Mouse (Mus musculus) megakaryocyte progenitor cell, adult 5-6 weeks (primary cell): ENCODE data around the gene Wnt6. TPM values are rescaled to one million over a fixed set of nuclear protein-coding genes. Genes with fewer than 3 reads are reported as not detected.
A peak's percentile ranks its signal among the peaks of the same experiment; 100 is the strongest.

Experiments used
- ATAC-seq: replicated peaks from 2 replicates; pipeline ENCODE4 v1.8.0; 2016; ENCODE audit warnings: mild to moderate bottlenecking, moderate TSS enrichment, inconsistent platforms; ENCODE audit not compliant: poor library complexity
- total RNA-seq, 2 experiments: library from RNA; stranded (forward) in 1 of 2; stranded (reverse) in 1 of 2; fragments of 157-497, 149-512 nt in 1 of 2; fragments of 200-1000 nt in 1 of 2; gene quantifications; 2 replicates each; pipeline versions ENCODE4 v1.2.3 to v1.2.4; 2015 to 2017

Wnt6 gene
- total RNA-seq (2015) (0.07 and 0.17 TPM in 2 replicates), total RNA-seq (2017) (0.74 TPM in 1 of 2 replicates, not detected in the other)

DNA sequence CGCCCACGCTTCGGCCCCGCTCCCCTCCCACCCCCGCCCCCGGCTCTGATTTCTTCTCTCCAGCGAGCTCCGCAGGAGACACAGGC, at the start of gene Wnt6:
TSS of gene Wnt6 (plus strand) at position 48 of the 86 bp plus-strand sequence.
- no peak for ATAC-seq

GRCm38 (mm10) chr1:74723748-74724147, 47.9 kb upstream of the Wnt6 start:
- ATAC-seq = peak; percentile 60

DNA sequence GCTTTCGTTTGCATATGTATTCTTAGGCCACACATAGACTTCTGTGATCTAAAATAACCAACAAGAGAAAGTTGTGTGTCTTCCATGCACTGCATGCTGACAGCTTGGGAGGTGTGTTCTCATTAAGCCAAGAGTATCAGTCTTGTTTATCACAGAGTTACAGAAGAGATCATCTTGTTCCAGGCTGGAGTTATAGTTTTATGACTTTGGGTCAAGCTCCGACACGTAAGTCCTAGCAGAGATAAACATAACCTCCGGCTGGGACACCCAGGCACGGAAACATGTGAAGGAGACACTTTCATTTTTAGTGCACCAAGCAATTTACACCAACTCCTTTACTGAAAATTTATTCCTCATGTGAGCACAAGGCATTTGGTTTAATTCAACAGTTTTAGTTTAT, 45.6 kb upstream of the Wnt6 start:
- no peak for ATAC-seq

DNA sequence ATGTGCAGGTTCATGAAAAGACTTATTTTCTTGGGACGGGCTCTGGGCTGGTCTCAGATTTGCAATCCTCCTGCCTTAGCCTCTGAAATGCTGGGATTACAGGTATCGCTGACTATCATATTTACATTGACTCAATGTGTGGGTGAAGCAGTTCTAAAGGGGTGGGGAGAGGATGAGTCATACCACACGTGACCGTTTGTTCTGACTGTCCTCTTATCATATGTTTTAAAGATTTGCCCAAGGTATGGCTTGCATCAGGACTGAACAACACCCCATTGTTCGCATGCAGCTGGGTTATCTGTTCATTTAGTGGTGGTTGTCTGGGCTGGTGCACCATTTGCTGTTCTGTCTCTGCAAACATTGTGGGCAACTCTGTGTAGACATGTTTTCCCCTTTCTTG, 45.0 kb upstream of the Wnt6 start:
- 0 out of 2 replicates have a peak, but pooled peaks have one; percentile 42 for ATAC-seq

DNA sequence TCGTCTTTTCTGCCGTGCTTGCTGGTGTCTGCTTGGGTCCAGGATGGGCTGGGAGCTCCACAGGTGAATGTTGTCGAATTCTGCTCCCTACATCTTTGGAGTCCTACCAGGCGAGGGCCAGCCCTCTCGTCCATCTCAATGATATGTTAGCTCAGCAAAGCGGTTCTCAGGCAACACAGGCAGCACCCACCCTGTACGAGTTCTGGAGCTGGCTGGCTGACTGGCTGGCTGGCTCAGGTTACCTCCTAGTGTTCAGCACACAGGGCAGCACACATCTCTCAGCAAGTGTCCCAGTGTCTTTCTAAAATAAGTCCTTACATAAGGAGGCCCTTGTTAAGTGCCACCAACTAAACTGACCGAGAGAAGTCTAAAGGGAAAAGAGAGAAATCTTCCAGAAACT, 43.2 kb upstream of the Wnt6 start:
- ATAC-seq = no peak

DNA sequence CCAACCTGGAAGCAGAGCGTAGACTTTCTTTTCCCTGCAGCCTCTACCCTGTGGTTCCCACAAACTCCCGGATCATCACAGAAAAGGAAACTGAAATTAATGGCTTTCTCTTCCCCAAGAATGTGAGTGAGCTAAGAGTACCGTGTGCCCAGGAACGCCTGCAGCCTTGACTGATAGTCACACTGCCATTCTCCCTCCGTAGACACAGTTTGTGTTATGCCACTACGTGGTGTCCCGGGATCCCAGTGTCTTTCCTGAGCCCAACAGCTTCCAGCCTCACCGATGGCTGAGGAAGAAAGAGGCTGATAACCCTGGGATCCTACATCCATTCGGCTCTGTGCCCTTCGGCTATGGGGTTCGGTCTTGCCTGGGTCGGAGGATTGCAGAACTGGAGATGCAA, 34.7 kb upstream of the Wnt6 start:
- no peak for ATAC-seq

- ATAC-seq = no peak
These were observed 34.2 kb upstream of the Wnt6 start for GRCm38 (mm10) chr1:74737500-74737899.

GRCm38 (mm10) chr1:74740846-74741245, 30.8 kb upstream of the Wnt6 start:
- ATAC-seq = no peak

DNA sequence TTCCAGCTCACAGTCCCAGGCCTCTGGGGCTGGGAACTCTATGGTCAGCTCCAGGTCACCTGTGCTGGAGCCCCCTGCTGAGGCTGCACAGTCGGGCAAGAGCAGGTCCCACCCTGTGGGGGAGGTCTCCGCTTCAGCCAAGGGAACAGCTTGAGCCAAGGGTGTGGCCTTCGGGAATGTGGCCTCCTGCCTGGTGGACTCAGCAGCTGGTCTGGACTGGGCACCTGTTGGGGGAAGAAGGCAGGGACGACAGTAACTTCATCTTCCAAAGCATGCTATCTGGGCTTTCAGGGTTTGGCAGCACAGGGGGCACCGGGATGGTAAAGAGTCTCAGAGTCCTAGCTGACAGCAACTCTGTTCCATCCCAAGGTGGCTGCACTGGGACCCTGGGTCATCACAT, 24.4 kb upstream of the Wnt6 start:
- ATAC-seq = no peak

GRCm38 (mm10) chr1:74748643-74749271, 22.9 kb upstream of the Wnt6 start, which contains the start of gene Prkag3:
TSS of gene Prkag3 (minus strand) at chr1:74749221.
- peak; percentile 98 for ATAC-seq

DNA sequence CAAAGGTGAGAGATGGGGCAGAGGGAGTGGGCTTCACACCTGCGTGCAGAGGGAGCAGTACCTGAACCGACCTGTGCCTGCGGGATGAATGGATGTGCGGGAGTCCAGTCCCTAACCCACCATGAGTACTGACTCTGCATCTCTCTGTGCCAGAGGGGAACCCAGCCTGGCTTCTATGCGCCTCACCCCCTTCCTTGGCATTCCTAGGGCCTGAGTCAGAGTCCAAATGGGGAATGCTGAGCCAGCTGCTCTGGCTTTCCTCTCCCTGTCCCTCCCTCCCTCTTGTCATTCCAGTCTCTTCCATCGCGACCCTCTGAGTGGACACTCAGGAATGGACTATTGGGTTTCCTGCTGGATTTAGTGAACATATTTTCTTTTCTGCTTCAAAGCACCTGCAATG, 22.4 kb upstream of the Wnt6 start:
- ATAC-seq = no peak

GRCm38 (mm10) chr1:74750683-74751082, 21.0 kb upstream of the Wnt6 start:
- ATAC-seq = no peak

- ATAC-seq = no peak
These were observed 19.5 kb upstream of the Wnt6 start for GRCm38 (mm10) chr1:74752150-74752549.

GRCm38 (mm10) chr1:74752833-74753232, 18.9 kb upstream of the Wnt6 start:
- ATAC-seq = no peak

DNA sequence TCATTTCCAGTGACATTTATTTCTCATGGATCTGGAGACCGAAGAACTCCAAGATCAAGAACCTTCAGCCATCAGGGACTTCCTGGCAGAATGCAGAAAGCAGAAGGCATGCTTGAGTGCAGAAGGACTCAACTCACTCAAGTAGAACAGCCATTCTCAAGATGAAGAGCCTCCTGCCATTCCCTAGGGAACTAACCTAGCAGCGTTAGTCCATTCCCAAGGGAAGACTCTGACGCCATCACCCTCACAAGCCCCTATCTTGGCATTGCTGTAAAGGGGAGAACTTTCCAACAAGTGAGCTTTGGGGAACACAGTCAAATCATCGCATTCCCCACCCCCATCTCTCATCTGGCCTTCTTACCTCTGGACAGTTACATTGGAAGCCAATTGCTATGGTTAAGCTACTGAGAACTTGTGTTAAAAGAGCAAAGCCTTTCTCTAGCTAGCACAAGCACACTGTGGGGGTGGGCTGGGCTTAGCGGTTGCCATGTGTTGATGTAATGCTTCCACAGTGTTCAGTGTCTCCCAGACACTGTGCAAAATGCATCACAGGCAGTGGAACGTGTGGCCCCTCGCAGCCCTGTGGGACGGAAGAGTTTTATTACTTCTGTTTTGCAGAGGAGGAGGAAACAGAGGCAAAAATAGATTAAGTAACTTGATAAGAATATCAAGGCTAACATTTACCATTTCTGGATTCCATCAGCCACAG, 18.3 kb upstream of the Wnt6 start:
- no peak for ATAC-seq

DNA sequence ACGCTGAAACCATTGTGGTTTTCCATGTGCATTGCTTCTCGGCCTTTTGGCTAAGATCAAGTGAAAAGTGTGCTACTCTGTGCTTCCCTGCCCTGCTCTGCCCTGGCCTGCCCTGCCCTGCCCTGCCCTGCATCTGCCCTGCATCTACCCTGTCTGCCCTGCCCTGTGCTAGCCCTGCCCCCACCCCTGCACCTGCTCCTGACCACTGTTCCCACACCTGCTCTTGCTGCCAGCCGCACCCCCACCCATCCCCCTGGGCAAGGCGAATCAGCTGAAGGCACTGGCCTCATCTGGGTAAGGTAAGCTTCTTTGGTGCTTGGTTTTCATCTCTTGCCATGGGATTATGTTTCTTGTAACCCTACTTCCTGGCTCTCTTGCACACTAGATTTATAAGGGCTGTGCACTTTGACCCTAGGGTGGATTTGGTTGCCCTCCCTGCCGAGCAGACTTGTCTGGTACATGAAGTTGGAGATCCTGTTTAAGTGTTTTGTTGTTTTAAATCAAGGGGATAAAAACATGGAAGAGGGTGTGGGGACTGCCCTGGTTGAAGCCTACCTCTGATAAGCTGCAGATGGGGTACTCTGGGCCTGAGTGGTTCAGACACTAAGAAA, 17.4 kb upstream of the Wnt6 start:
- ATAC-seq = no peak

DNA sequence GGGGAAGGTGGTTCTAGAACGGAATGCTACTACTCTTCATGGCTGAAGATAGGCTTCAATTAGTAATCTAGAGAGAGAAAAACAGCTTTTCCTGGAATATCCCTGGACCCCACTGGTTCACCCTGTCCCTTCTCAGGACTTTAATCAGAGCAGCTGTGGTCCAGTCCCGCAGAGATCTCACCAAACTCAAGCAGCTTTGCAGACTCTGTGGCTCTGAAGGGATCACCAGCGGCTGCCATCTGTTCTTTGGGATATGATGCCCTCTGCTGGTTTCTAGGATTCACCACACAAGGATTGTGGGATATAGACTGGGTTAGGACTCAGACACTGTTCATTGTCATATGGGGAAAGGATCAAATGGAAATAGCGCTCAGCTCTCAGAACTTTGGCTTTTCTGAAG, 11.9 kb upstream of the Wnt6 start:
- peak; percentile 74; the same call in 1 of the 2 replicates for ATAC-seq

- ATAC-seq = peak; percentile 95
These were observed 8.6 kb upstream of the Wnt6 start for GRCm38 (mm10) chr1:74763081-74763480.

DNA sequence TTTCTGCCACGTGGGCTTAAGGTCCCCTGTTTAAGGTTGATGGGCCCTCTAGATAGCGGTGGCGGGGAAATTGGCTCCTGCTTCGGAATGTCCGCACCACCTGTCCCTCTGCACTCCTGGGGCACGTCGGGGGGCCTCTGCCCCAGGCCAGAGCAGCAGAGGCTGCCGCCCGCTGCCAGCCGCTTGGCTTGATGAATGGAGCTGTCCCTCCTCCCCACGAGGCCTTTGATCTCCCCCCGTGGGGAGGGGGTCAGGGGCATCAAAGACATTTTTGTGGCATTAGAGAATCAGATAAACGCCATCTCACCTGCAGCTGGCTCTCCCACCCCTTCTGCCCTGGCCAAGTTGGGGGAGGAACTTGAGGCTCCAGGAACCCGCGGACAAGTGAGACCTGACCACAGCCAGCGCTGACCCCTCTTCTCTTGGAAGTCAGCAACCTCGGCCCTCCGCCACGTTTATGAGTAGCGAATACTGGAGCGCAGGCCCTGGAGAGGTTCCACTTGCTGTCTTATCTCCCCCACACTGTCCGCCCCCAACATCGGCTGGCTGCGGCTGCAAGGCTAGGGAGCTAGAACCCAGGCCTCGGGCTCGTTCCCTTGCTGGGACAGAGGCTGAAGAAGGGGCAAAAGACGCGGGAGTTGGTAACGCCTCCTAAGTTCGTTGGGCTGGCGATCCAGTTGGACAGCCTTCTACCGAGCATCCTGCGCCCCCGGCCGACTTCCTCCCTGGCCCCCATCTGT, 795 bp upstream of the Wnt6 start:
- no peak for ATAC-seq

DNA sequence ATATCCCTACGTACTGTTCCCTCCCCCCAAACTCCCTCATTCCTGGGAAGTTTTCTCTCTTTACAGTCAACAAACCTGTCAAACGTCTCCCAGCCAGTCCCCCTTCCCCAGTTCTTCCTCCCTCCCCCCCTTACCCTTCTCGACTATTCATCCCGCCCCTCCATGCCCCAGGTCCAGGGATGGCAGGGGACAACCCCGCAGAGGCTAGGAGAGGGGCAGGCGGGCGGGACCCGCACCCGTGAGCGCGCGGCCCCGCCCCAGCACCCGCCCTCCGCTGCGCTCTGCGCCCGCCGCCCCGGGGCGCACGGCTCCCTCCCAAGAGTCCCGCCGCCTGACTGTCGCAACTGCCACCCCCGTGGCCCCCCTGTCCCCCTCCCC, 236 bp upstream of the Wnt6 start:
- no peak for ATAC-seq

GRCm38 (mm10) chr1:74771931-74772620, 384 bp downstream of the Wnt6 start:
- no peak for ATAC-seq

DNA sequence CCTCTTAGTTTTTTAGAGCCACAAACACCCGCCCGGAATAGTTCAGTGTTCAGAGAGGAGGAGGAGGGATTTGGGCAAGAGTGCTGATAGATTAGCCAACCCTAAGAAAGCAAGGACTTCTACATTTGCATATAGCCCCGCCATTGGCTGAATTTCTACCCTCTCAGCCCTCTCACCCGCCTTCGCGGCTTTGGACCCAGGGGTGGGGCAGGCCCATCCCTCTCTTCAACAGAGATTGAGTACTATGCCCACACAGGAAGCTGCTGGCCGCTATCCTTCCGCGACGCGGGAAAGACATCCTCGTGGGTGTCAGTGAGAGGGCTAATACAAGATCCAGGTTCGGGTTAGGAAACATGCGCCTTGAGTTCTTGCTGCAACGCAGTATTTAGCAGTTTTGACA, 1.4 kb downstream of the Wnt6 start:
- peak; percentile 96 for ATAC-seq
